Comparison of ENCODE assay signal across 11 mouse cellular contexts in genomic region chr4:90437375-90438190, GRCm38 (mm10).
A peak's percentile ranks its signal among the peaks of the same experiment; 100 is the strongest.
DNase-seq lines count a peak whose midpoint lies in the region; ATAC-seq and TF ChIP-seq lines count a peak whose summit lies in the region.
"Had no signal": no experiment of that assay in that cellular context is flagged by ENCODE, and none has a peak within 500 bp of the region (broad histone marks: within the 10 kb centered on the region; RNA-seq: fewer than 3 reads in every experiment).

No protein-coding gene starts in this region.

- no peak overlapping the region for H3K9ac ChIP-seq in forebrain, embryonic 16.5 days (replicated peaks; ENCODE audit: low read depth, low read length)
- no peak overlapping the region for H3K9ac ChIP-seq in midbrain, postnatal 0 days (replicated peaks; ENCODE audit: low read length, poor library complexity, severe bottlenecking)
- H3K9ac ChIP-seq: liver, postnatal 0 days had no signal

- DNase-seq in brain, embryonic 18.5 days (ENCODE audit: low read depth, low spot score): peak; percentile 60
- DNase-seq in layer of hippocampus, adult 9-11 months: peak; percentile 75
- DNase-seq in midbrain, postnatal 0 days (ENCODE audit: low spot score): peak; percentile 86
- DNase-seq in adipocyte (ENCODE audit: low spot score): no peak
- DNase-seq in lung, postnatal 14 days: no peak
- DNase-seq: adrenal gland, postnatal 10 days; liver, postnatal 0 days had no signal

- H3K36me3 ChIP-seq in forebrain, embryonic 16.5 days (ENCODE audit: control insufficient read depth, insufficient read depth): no peaks in the 10 kb centered on the region
- H3K36me3 ChIP-seq in midbrain, postnatal 0 days (ENCODE audit: insufficient read depth, low read length): no peaks in the 10 kb centered on the region

- H3K4me2 ChIP-seq in forebrain, embryonic 16.5 days (ENCODE audit: low read length): peak overlapping the region; percentile 50
- 0 out of 2 replicates have a peak overlapping the region, but pooled peaks have one; percentile 10 for H3K4me2 ChIP-seq in midbrain, postnatal 0 days (ENCODE audit: low read depth, low read length, poor library complexity, severe bottlenecking)

- peak overlapping the region; percentile 59 for H3K27ac ChIP-seq in forebrain, embryonic 16.5 days (ENCODE audit: low read length)
- H3K27ac ChIP-seq in midbrain, postnatal 0 days (ENCODE audit: low read depth, low read length): no peak overlapping the region
- H3K27ac ChIP-seq: left cerebral cortex, adult 2 months had no signal

- no peak for TF ChIP-seq CTCF in midbrain, postnatal 0 days (IDR thresholded peaks at IDR 0.05)

- H3K9me3 ChIP-seq in forebrain, embryonic 16.5 days (ENCODE audit: control insufficient read depth, low read length): no peaks in the 10 kb centered on the region
- H3K9me3 ChIP-seq in midbrain, postnatal 0 days (ENCODE audit: low read length): no peaks in the 10 kb centered on the region

- WGBS in forebrain, embryonic 16.5 days: 19% methylated on average over 7 of the region's 7 CpGs
- 29% methylated on average over 7 of the region's 7 CpGs for WGBS in midbrain, postnatal 0 days

- no peaks in the 10 kb centered on the region for H3K27me3 ChIP-seq in forebrain, embryonic 16.5 days (replicated peaks; ENCODE audit: control insufficient read depth, insufficient read depth, low read length)
- no peaks in the 10 kb centered on the region for H3K27me3 ChIP-seq in midbrain, postnatal 0 days (ENCODE audit: insufficient read depth, low read length)

- ATAC-seq in forebrain, embryonic 16.5 days: peak; percentile 97
- ATAC-seq in midbrain, postnatal 0 days (ENCODE audit: low FRiP score): peak; percentile 93
- ATAC-seq in megakaryocyte, adult 5-6 weeks (ENCODE audit: poor library complexity, severe bottlenecking): no peak
- ATAC-seq: liver, postnatal 0 days had no signal

- H3K4me3 ChIP-seq in forebrain, embryonic 16.5 days (replicated peaks; ENCODE audit: low read length): peak overlapping the region; percentile 24; the same call in 1 of the 2 replicates
- H3K4me3 ChIP-seq in midbrain, postnatal 0 days (ENCODE audit: low read depth, low read length): no peak overlapping the region
- H3K4me3 ChIP-seq: left cerebral cortex, adult 2 months; myocyte had no signal

- peaks cover 9% of the 10 kb centered on the region for H3K4me1 ChIP-seq in forebrain, embryonic 16.5 days (replicated peaks; ENCODE audit: control insufficient read depth, insufficient read depth, low read length)
- no peaks in the 10 kb centered on the region for H3K4me1 ChIP-seq in midbrain, postnatal 0 days (ENCODE audit: insufficient read depth, low read length)

Comparison
In these comparisons a context has a peak if more than half of its experiments do, and no peak if none do; other contexts are left out.
1. DNase-seq: peak in brain, embryonic 18.5 days (single experiment), layer of hippocampus, adult 9-11 months (single experiment) and midbrain, postnatal 0 days (single experiment); none in adipocyte (single experiment) and lung, postnatal 14 days (single experiment).